Mouse (Mus musculus) cerebellum, adult 11-12 months (tissue): ENCODE results near the gene Cdca3.

ENCODE experiments used
- DNase-seq: peaks from one replicate; pipeline ENCODE4 v3.0.0; 2022

The Cdca3 gene

DNA sequence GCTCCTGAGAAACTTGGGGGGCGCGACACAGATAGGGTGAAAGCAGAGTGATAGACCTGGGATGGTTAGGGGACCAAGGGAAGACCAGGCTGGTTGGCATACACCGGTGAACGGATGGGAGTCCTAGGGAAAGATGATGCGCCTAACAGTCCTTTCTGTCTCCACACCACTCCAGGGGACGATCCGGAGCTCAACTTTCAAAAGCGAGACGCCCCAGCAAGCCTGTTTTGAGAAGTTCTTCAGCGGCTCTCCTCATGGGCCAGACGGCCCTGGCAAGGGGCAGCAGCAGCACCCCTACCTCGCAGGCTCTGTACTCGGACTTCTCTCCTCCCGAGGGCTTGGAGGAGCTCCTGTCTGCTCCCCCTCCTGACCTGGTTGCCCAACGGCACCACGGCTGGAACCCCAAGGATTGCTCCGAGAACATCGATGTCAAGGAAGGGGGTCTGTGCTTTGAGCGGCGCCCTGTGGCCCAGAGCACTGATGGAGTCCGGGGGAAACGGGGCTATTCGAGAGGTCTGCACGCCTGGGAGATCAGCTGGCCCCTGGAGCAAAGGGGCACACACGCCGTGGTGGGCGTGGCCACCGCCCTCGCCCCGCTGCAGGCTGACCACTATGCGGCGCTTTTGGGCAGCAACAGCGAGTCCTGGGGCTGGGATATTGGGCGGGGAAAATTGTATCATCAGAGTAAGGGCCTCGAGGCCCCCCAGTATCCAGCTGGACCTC is 20.1 kb upstream of the Cdca3 start:
- peak; percentile 87 for DNase-seq

- peak; percentile 58 for DNase-seq
Measured at GRCm38 (mm10) chr6:124809775-124810538, 19.4 kb upstream of the Cdca3 start.

DNA sequence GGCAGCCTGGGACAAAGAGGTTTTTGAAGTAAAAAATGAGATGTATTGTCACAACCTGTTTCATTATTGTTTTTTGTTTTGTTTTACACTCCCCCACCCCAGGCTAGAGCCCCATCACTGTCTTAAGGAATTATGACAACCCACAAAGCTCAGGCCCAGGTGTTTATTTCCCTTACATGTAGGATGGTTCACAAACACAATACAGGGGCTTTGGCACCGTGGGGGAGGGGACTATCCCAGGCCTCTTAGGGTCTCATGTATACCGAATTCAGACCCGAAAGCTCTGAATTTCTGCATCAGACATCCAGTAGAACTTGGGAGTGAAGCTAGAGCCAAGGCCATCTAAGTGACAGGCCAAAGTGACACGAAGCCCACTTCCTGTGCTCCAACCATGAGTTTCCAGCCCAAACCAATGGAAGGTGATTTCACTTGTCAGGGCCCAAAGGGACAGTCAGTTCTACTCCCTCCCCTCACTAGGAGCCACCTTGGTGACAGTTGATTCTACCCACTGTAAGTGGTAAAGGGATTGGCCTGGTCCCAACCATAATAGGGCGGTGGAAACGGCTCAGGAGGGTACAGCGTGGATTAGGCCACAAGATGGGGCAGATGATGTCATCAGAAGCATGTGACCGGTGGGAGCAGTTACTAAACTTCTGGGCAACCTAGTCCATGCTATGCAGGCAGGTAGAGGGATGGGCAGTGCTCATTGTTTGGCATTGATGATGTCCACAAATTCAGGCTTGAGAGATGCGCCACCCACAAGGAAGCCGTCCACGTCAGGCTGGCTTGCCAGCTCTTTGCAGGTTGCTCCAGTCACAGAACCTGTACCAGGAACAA is 18.6 kb upstream of the Cdca3 start:
- peak; percentile 58 for DNase-seq

DNA sequence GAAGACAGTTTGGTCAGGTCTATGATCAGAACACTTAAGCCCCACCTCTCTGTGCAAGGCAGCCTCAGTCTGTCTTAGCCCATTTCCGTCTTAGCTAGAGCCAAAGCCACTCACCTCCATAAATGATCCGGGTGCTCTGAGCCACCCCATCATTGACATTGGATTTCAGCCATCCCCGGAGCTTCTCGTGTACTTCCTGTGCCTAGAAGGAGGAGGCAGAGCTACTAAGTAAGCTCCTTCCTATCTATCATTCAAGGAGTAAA is 18.0 kb upstream of the Cdca3 start:
- peak; percentile 40 for DNase-seq

GRCm38 (mm10) chr6:124811701-124812560 is 17.4 kb upstream of the Cdca3 start:
- DNase-seq, result peak; percentile 52

GRCm38 (mm10) chr6:124812848-124813247 is 16.5 kb upstream of the Cdca3 start:
- DNase-seq, result peak; percentile 41

- DNase-seq, result peak; percentile 85
Measured at GRCm38 (mm10) chr6:124813496-124813895, 15.9 kb upstream of the Cdca3 start.

- peak; percentile 93 for DNase-seq
Measured at GRCm38 (mm10) chr6:124813933-124814332, 15.4 kb upstream of the Cdca3 start, which contains the start of gene Tpi1. Gene Tpi1 (minus strand): TSS chr6:124814296.

DNA sequence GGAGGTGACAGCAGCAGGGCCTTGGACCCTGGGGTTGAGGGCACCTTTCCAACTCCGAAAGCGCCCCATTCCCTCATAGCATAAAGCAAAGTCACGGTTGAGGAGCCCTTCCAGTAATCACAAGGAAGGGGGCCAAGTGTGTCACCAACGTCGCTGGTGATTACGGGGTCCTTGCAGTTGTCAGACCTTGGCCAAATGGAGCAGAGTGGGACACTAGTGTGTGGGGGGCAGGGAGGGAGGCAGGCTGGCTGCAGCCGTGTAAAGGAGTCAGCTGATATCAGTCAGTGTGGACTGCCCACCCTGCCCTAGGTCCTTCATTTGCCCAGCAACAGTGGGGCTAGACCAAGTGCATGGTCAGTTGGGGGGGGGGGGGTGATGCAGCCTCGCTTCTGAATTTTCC is 14.9 kb upstream of the Cdca3 start:
- DNase-seq, result no peak

GRCm38 (mm10) chr6:124814858-124815774 is 14.2 kb upstream of the Cdca3 start:
- peak; percentile 62 for DNase-seq

GRCm38 (mm10) chr6:124816611-124817010 is 12.7 kb upstream of the Cdca3 start:
- DNase-seq, result peak; percentile 16

DNA sequence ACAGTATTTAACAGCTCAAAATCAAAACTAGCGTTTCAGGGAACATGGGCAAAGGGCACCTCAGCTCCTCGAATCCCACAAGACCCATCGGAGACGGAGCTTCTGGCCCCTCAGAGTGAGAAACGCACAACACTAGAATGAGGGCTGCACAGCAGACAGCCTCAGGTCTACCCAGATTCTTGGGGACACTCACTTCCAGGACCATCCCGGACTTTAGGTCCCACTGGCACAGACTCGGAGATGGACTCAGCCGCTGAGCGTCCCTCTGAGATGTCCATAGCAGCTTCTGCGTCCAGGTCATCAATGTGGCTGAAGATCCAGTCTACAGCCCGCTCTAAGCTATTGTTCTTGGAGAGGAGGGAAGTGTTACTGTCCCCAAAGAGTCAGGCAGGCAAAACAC is 12.2 kb upstream of the Cdca3 start:
- peak; percentile 16 for DNase-seq

DNA sequence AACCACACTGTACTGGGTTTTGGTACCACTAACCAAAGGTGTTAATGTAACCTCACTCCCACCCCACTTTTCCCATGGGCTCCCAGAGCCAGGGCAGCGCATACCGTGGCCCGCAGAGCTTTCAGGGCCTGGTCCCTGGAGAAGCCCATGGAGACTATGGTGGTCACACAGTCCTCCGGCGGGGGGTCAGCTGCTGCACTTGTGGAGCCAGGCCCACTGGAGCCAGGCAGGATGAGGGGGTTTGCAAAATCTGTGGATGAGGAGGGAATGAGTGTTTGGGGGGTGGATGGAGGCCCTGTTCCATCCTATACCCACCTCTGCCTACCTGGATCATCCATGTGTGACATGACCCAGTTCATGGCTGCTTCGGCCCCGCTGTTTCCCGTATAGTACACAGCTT is 11.8 kb upstream of the Cdca3 start:
- peak; percentile 27 for DNase-seq

- peak; percentile 4 for DNase-seq
Measured at GRCm38 (mm10) chr6:124817971-124818370, 11.4 kb upstream of the Cdca3 start.

GRCm38 (mm10) chr6:124820891-124821290 is 8.5 kb upstream of the Cdca3 start:
- peak; percentile 2 for DNase-seq

GRCm38 (mm10) chr6:124822049-124822448 is 7.3 kb upstream of the Cdca3 start:
- DNase-seq, result peak; percentile 1

DNA sequence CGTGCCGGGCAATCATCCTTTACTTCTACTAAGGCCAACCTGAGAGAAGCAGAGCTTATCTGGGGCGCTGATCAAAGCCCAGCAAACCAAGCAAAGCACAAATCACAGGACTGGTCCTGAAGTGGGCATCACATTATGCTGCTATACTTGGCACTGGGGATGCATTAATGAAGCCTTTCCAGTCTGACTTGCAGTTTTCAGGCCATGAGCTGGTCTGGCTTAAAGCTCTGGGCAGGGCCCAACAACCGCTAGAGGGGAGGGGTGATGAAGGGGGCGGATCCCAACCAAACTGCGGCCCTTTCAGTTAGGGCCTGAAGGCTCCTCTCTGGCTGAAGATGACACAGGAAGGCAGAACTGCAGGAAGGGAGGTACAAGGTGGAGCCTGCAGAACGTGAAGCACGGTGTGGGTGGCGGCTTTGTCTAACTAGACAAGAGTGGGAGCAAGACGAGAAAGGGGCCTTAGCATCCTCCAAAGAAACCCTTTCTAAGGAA is 1.2 kb upstream of the Cdca3 start:
- peak; percentile 74 for DNase-seq

GRCm38 (mm10) chr6:124829799-124830700 is 703 bp downstream of the Cdca3 start:
- peak; percentile 94 for DNase-seq

DNA sequence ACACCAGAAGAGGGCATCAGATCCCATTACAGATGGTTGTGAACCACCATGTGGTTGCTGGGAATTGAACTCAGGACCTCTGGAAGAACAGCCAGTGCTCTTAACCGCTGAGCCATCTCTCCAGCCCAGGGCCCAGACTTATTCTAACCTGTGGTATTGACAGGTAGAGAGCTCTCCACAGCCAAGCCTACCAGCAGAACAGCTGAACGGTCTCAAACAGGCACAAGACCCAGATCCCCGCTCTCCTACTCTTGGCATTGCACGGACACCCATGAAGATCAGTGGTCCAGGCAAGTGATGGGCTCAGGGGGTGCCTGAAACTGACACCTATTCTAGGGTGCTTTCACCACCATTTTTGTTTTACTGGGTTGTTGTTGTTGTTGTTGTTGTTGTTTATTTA is 1.9 kb downstream of the Cdca3 start:
- DNase-seq, result peak; percentile 57

GRCm38 (mm10) chr6:124831649-124832048 is 2.3 kb downstream of the Cdca3 start:
- DNase-seq, result peak; percentile 32
